Mouse (Mus musculus) heart, embryonic 10.5 days (tissue): Measurements from ENCODE around the gene Ppp1r9a. TPM values are rescaled to one million over a fixed set of nuclear protein-coding genes. Genes with fewer than 3 reads are reported as not detected.

ENCODE experiments used
- DNase-seq: peaks from one replicate; pipeline ENCODE4 v3.0.0-alpha.2; 2017; ENCODE audit warnings: low spot score
- H3K27ac ChIP-seq: fragments of 300-500 bp; sonication (generic); 2 replicates; pipeline ENCODE4 v1.5.1; 2016; ENCODE audit warnings: mild to moderate bottlenecking
- H3K27me3 ChIP-seq: fragments of 300-500 bp; sonication (generic); 2 replicates; pipeline ENCODE4 v1.6.1; 2016; ENCODE audit warnings: mild to moderate bottlenecking; ENCODE audit not compliant: poor library complexity, insufficient read depth, severe bottlenecking
- H3K36me3 ChIP-seq: fragments of 300-500 bp; sonication (generic); 2 replicates; pipeline ENCODE4 v1.6.1; 2016; ENCODE audit warnings: mild to moderate bottlenecking, moderate library complexity
- H3K4me1 ChIP-seq: fragments of 300-500 bp; sonication (generic); 2 replicates; pipeline ENCODE4 v1.6.1; 2016; ENCODE audit warnings: mild to moderate bottlenecking
- H3K4me3 ChIP-seq: fragments of 300-500 bp; sonication (generic); 2 replicates; pipeline ENCODE4 v1.5.1; 2016; ENCODE audit warnings: mild to moderate bottlenecking, moderate library complexity
- H3K9me3 ChIP-seq: fragments of 300-500 bp; sonication (generic); 2 replicates; pipeline ENCODE4 v1.6.1; 2016; ENCODE audit warnings: mild to moderate bottlenecking, moderate library complexity
- WGBS: fragments of 180-500 bp; shearing (Covaris S2); methylation state at CpG from one replicate; pipeline ENCODE4 v1.1.7; 2016; 5-methylcytosine and 5-hydroxymethylcytosine counted together
- polyA plus RNA-seq: library from polyadenylated mRNA; unstranded; fragments of >200 nt; fragmentation: Nextera tagmentation; extraction: Ambion mirVana; gene quantifications from 2 replicates; pipeline ENCODE4 v1.2.1, GENCODE M21; 2016

The Ppp1r9a gene
- polyA plus RNA-seq, 1 experiment from 2014 or later, result 21.4 TPM

- Histone ChIP-seq H3K36me3 (no peaks in the 10 kb centered on the region), H3K9me3 (no peaks in the 10 kb centered on the region), H3K27me3 (no peaks in the 10 kb centered on the region), H3K4me1 (peaks cover 22% of the 10 kb centered on the region; the same call in 1 of the 2 replicates), H3K27ac (0 out of 2 replicates have a peak overlapping the region, but pooled peaks have one; percentile 10), H3K4me3 (no peak overlapping the region)
- WGBS, result 67% methylated on average over 6 of the region's 6 CpGs
- no peak for DNase-seq
Measured at GRCm38 (mm10) chr6:5017945-5018511, 115.3 kb downstream of the Ppp1r9a start.

GRCm38 (mm10) chr6:5019208-5019607 is 116.5 kb downstream of the Ppp1r9a start:
- no peaks in the 10 kb centered on the region for H3K9me3 ChIP-seq
- H3K27me3 ChIP-seq, result no peaks in the 10 kb centered on the region
- peaks cover 14% of the 10 kb centered on the region; the same call in 1 of the 2 replicates for H3K4me1 ChIP-seq
- WGBS, result 54% methylated on average over 5 of the region's 5 CpGs
- H3K4me3 ChIP-seq, result no peak overlapping the region
- H3K36me3 ChIP-seq, result no peaks in the 10 kb centered on the region
- no peak for DNase-seq
- H3K27ac ChIP-seq, result peak overlapping the region; percentile 47; the same call in 1 of the 2 replicates

- no peaks in the 10 kb centered on the region for H3K36me3 ChIP-seq
- WGBS, result 64% methylated on average over 2 of the region's 2 CpGs
- DNase-seq, result no peak
- H3K27ac ChIP-seq, result no peak overlapping the region
- H3K27me3 ChIP-seq, result no peaks in the 10 kb centered on the region
- no peak overlapping the region for H3K4me3 ChIP-seq
- no peaks in the 10 kb centered on the region for H3K9me3 ChIP-seq
- H3K4me1 ChIP-seq, result peaks cover 14% of the 10 kb centered on the region; the same call in 1 of the 2 replicates
Measured at GRCm38 (mm10) chr6:5019969-5020368, 117.3 kb downstream of the Ppp1r9a start.

DNA sequence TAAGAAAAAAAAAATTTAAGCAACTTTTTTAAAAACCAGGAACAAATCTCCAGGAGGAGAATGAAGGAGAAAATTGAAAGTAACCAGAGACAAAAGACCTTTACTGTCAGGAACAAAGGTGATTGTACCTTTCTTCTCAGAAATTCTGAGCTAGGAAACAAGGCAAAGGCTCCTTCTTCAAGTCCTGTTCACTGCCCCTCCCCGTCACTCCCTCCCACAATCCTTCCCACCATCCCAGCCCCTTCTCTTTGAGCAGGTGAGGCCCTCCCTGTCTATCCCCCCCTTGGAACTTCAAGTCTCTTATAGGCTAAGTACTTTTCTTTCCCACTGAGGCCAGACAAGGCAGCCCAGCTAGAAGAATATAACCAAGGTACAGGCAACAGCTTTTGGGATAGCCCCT is 117.8 kb downstream of the Ppp1r9a start:
- no peaks in the 10 kb centered on the region for H3K36me3 ChIP-seq
- no peak for DNase-seq
- 89% methylated on average over 1 of the region's 1 CpGs for WGBS
- H3K9me3 ChIP-seq, result no peaks in the 10 kb centered on the region
- peaks cover 14% of the 10 kb centered on the region; the same call in 1 of the 2 replicates for H3K4me1 ChIP-seq
- no peaks in the 10 kb centered on the region for H3K27me3 ChIP-seq
- no peak overlapping the region for H3K27ac ChIP-seq
- no peak overlapping the region for H3K4me3 ChIP-seq

DNA sequence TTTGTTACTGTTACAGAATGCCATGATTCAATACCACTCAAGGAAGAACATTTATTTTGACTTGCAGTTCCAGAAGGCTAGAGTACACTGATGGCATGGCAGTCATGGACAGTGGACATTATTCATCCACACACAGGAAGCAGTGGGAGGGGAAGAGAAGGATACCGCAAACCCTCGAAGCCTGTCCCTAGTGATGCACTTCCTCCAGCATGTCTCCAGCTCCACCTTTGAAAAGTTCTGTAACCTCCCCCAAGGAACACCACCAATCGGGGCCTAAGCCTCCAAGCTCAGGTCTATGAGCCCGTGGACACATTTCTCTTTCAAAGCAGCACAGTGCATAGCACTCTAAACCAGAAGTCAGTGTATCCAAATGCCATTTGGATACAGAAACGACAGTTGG is 120.0 kb downstream of the Ppp1r9a start:
- no peak overlapping the region for H3K27ac ChIP-seq
- H3K9me3 ChIP-seq, result no peaks in the 10 kb centered on the region
- DNase-seq, result no peak
- no peaks in the 10 kb centered on the region for H3K27me3 ChIP-seq
- no peaks in the 10 kb centered on the region for H3K36me3 ChIP-seq
- 86% methylated on average over 5 of the region's 5 CpGs for WGBS
- H3K4me3 ChIP-seq, result no peak overlapping the region
- peaks cover 14% of the 10 kb centered on the region; the same call in 1 of the 2 replicates for H3K4me1 ChIP-seq

- Histone ChIP-seq H3K27ac (no peak overlapping the region), H3K27me3 (no peaks in the 10 kb centered on the region), H3K4me3 (no peak overlapping the region), H3K9me3 (no peaks in the 10 kb centered on the region), H3K36me3 (no peaks in the 10 kb centered on the region), H3K4me1 (peaks cover 1% of the 10 kb centered on the region; the same call in 1 of the 2 replicates)
- 87% methylated on average over 7 of the region's 7 CpGs for WGBS
- DNase-seq, result no peak
Measured at GRCm38 (mm10) chr6:5024893-5025292, 122.2 kb downstream of the Ppp1r9a start.

GRCm38 (mm10) chr6:5026772-5027171 is 124.1 kb downstream of the Ppp1r9a start:
- H3K36me3 ChIP-seq, result no peaks in the 10 kb centered on the region
- no peak overlapping the region for H3K27ac ChIP-seq
- H3K9me3 ChIP-seq, result no peaks in the 10 kb centered on the region
- DNase-seq, result no peak
- peaks cover 4% of the 10 kb centered on the region; the same call in 1 of the 2 replicates for H3K4me1 ChIP-seq
- H3K4me3 ChIP-seq, result no peak overlapping the region
- H3K27me3 ChIP-seq, result no peaks in the 10 kb centered on the region
- 77% methylated on average over 3 of the region's 3 CpGs for WGBS

GRCm38 (mm10) chr6:5027213-5027612 is 124.5 kb downstream of the Ppp1r9a start:
- no peak for DNase-seq
- WGBS, result 92% methylated on average over 2 of the region's 2 CpGs
- no peaks in the 10 kb centered on the region for H3K27me3 ChIP-seq

DNA sequence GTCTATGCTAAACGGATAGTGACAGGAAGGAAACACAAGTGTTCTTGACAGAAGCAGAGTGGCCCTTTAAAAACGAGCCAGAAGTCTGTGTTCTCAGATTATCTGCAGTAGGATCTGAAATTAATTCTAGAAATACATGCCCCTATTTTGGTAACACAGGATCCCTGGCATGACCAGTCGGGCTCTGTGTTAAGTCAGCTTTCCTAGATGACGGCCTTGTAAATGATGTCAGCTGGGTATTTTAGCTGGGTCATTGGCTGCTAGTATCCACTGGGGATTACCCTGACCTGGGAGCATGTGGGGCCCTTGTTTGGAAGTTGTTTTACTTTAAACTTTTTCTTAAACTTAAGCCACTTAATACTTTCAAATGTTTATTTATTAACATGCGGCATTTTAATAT is 125.1 kb downstream of the Ppp1r9a start:
- H3K9me3 ChIP-seq, result no peaks in the 10 kb centered on the region
- H3K4me1 ChIP-seq, result peaks cover 4% of the 10 kb centered on the region; the same call in 1 of the 2 replicates
- H3K27me3 ChIP-seq, result no peaks in the 10 kb centered on the region
- 54% methylated on average over 5 of the region's 5 CpGs for WGBS
- H3K4me3 ChIP-seq, result no peak overlapping the region
- no peak for DNase-seq
- no peak overlapping the region for H3K27ac ChIP-seq
- H3K36me3 ChIP-seq, result no peaks in the 10 kb centered on the region

More at GRCm38 (mm10) chr6:5027213-5027612, 124.5 kb downstream of the Ppp1r9a start:
- Histone ChIP-seq H3K36me3 (no peaks in the 10 kb centered on the region), H3K9me3 (no peaks in the 10 kb centered on the region), H3K4me1 (peaks cover 4% of the 10 kb centered on the region; the same call in 1 of the 2 replicates), H3K27ac (no peak overlapping the region), H3K4me3 (no peak overlapping the region)

- no peak for DNase-seq
- WGBS, result 83% methylated on average over 13 of the region's 13 CpGs
- H3K4me3 ChIP-seq, result no peak overlapping the region
- no peaks in the 10 kb centered on the region for H3K27me3 ChIP-seq
- no peaks in the 10 kb centered on the region for H3K36me3 ChIP-seq
- H3K9me3 ChIP-seq, result no peaks in the 10 kb centered on the region
- H3K4me1 ChIP-seq, result peaks cover 4% of the 10 kb centered on the region; the same call in 1 of the 2 replicates
- H3K27ac ChIP-seq, result no peak overlapping the region
Measured at GRCm38 (mm10) chr6:5029205-5029927, 126.6 kb downstream of the Ppp1r9a start.

DNA sequence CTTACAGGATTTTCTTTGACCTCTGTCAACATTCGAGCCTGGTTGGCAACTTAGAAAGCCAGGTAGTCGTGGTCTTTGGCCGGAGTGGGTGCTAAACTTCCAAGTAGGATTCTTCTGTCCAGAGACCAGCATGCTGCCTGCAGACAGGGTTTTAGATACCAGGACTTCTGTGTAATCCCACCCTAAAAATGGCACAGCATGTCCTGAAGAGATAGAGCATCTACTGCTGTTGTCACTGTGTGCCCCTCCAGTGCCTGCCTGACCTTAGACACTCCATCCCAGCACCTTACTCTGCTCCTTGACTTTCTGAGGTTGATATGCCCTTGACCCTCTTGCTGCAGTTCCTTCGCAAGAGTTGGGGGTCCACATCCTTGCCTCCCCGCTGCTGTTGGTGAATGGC is 127.2 kb downstream of the Ppp1r9a start:
- Histone ChIP-seq H3K36me3 (no peaks in the 10 kb centered on the region), H3K9me3 (no peaks in the 10 kb centered on the region), H3K4me1 (peaks cover 7% of the 10 kb centered on the region), H3K27me3 (no peaks in the 10 kb centered on the region), H3K4me3 (no peak overlapping the region), H3K27ac (no peak overlapping the region; the same call in 1 of the 2 replicates)
- DNase-seq, result no peak
- WGBS, result 77% methylated on average over 5 of the region's 5 CpGs

DNA sequence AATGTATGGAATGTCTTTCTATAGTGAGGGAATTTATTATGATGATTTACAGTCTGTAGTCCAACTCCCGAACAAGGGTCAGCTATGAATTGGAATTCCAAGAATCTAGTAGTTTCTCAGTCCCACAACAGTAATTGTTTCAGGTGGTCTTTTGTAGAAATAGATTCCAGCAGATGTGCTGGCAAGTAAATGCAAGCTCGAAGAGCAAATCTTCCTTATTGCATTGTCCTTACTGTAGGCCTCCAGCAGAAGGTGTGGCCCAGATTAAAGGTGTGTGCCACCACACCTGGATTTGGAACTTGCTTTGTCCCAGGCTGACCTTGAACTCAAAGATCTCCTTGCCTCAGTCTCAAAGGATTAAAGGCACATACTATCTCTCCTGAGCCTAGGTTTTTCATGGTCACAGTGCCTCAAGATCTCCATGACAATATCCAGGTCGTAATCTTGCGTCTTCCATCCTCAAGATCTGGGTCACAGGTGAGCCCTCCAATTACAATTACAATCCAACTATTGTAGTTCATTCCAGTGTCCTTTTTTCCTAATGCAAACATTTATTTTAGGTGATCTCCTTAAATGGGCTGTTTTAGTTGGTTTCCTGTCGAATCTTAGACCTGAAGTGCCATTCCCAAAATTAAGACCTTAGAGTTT is 130.4 kb downstream of the Ppp1r9a start:
- Histone ChIP-seq H3K27me3 (no peaks in the 10 kb centered on the region), H3K4me3 (no peak overlapping the region), H3K9me3 (no peaks in the 10 kb centered on the region), H3K27ac (no peak overlapping the region), H3K36me3 (no peaks in the 10 kb centered on the region), H3K4me1 (peaks cover 19% of the 10 kb centered on the region)
- 88% methylated on average over 5 of the region's 5 CpGs for WGBS
- DNase-seq, result no peak

DNA sequence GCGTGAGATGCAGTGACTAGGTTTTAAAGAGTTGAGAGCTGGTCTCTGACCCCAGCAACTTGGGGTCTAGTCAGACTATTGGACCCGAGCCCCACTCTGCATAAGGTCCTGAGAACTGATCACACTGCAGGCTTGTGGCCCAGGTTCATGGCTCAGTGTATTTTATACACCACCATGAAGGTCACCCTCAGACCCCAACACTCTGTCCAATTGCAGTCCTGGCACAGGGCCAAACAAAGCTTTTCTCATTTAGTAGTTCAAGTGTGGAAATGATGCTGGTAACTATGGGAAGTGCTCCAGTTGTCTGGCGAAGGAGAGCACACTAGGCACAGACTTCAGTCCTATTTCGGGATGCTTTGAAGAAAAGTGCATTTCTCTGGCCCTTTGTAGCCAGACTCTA is 134.5 kb downstream of the Ppp1r9a start:
- no peaks in the 10 kb centered on the region for H3K27me3 ChIP-seq
- no peak overlapping the region for H3K4me3 ChIP-seq
- H3K36me3 ChIP-seq, result no peaks in the 10 kb centered on the region
- DNase-seq, result no peak
- H3K9me3 ChIP-seq, result no peaks in the 10 kb centered on the region
- H3K4me1 ChIP-seq, result peaks cover 14% of the 10 kb centered on the region
- 75% methylated on average over 4 of the region's 4 CpGs for WGBS
- 0 out of 2 replicates have a peak overlapping the region, but pooled peaks have one; percentile 4 for H3K27ac ChIP-seq
